Mouse (Mus musculus) small intestine, adult 2 months (tissue): ENCODE data around the gene Adgrb3. TPM values are rescaled to one million over a fixed set of nuclear protein-coding genes. Genes with fewer than 3 reads are reported as not detected.

Experiments used
- H3K27ac ChIP-seq: fragments of 200-500 bp; 2 replicates; pipeline ENCODE4 v1.5.1; 2012; ENCODE audit warnings: low read depth, low read length, control low read depth, inconsistent platforms; ENCODE audit not compliant: insufficient read depth
- H3K27me3 ChIP-seq: fragments of 200-500 bp; 2 replicates; pipeline ENCODE4 v1.6.1; 2012; ENCODE audit warnings: mild to moderate bottlenecking, moderate library complexity, low read length, inconsistent platforms; ENCODE audit not compliant: control insufficient read depth, insufficient read depth
- H3K36me3 ChIP-seq: fragments of 200-500 bp; 2 replicates; pipeline ENCODE4 v1.6.1; 2012; ENCODE audit warnings: mild to moderate bottlenecking, low read length, control low read depth, inconsistent platforms; ENCODE audit not compliant: control insufficient read depth, insufficient read depth
- H3K4me1 ChIP-seq: fragments of 200-500 bp; 2 replicates; pipeline ENCODE4 v1.6.1; 2012; ENCODE audit warnings: low read length, inconsistent platforms, mixed read lengths; ENCODE audit not compliant: control insufficient read depth, insufficient read depth, insufficient read length
- H3K4me3 ChIP-seq: fragments of 200-500 bp; 2 replicates; pipeline ENCODE4 v1.5.1; 2012; ENCODE audit warnings: low read depth, mild to moderate bottlenecking, control low read depth, inconsistent platforms, low read length, moderate library complexity
- CTCF ChIP-seq: fragments of 200-500 bp; IDR thresholded peaks from 2 replicates; pipeline ENCODE4 v1.5.1; 2012; ENCODE audit warnings: low read depth, mild to moderate bottlenecking, control low read depth, inconsistent platforms, low read length, moderate library complexity, mixed read lengths; ENCODE audit not compliant: insufficient replicate concordance, insufficient read length; ENCODE audit errors: extremely low read depth
- POLR2A ChIP-seq: fragments of 200-500 bp; IDR thresholded peaks from 2 replicates; pipeline ENCODE4 v1.6.1; 2012; ENCODE audit warnings: low read depth, mild to moderate bottlenecking, control low read depth, inconsistent platforms, low read length, moderate library complexity
- WGBS: fragments of 180-500 bp; shearing (Covaris S2); methylation state at CpG from one replicate; pipeline ENCODE4 v1.1.7; 2018; 5-methylcytosine and 5-hydroxymethylcytosine counted together
- polyA plus RNA-seq: library from polyadenylated mRNA; depleted of rRNA; stranded (reverse); fragments of >200 nt; gene quantifications from 2 replicates; pipeline ENCODE4 v1.2.3, GENCODE M21; 2012

Adgrb3 gene
- polyA plus RNA-seq, 1 experiment, result 0.05 TPM

DNA sequence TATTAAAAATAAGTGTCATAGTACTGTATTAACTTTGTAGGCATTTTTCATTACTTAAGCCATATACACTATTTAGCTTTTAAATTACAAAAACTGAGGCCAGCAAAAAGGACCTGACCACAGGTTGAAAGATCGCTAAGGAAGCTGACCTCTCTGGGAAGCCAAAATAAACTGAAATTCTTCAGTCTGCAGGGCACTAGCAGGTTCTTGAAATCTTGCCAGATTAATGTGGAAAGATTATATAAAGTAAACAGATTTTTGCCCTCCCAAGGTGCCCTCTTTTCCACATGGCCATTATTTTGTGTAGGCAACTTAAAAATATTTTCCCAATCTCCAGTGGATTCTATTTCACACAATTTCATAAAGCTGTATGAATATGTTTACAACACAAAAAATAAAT lies 14.0 kb downstream of the Adgrb3 start:
- no peaks in the 10 kb centered on the region for H3K4me1 ChIP-seq
- 75% methylated on average over 1 of the region's 1 CpGs for WGBS
- H3K4me3 ChIP-seq, result no peak overlapping the region

DNA sequence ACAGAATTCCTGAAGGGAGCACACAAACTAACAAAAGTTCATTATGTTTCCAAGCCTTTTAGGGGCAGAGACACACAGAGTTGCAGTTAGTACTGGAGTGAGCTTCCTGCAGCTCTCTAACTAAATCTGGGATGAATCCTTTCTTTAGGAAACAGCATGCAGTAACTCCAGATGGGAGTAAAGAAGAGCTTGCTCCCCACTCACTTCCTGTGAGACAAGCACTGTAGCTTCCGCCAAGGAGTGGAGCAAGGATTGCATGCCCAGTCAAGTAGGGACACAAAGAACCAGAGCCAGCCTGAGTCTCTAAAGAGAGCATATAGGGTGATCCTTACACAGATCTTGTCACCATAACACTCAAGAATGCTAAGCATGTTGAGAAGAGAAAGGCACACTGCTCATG lies 50.7 kb downstream of the Adgrb3 start:
- WGBS, result 84% methylated on average over 1 of the region's 1 CpGs
- no peaks in the 10 kb centered on the region for H3K27me3 ChIP-seq
- H3K36me3 ChIP-seq, result no peaks in the 10 kb centered on the region
- H3K4me3 ChIP-seq, result no peak overlapping the region
- no peak overlapping the region for H3K27ac ChIP-seq
- TF ChIP-seq POLR2A, result no peak
- TF ChIP-seq CTCF, result no peak
- H3K4me1 ChIP-seq, result no peaks in the 10 kb centered on the region

More for the DNA sequence above, 14.0 kb downstream of the Adgrb3 start:
- no peaks in the 10 kb centered on the region for H3K36me3 ChIP-seq
- no peak for TF ChIP-seq POLR2A
- TF ChIP-seq CTCF, result no peak
- no peak overlapping the region for H3K27ac ChIP-seq
- H3K27me3 ChIP-seq, result no peaks in the 10 kb centered on the region

DNA sequence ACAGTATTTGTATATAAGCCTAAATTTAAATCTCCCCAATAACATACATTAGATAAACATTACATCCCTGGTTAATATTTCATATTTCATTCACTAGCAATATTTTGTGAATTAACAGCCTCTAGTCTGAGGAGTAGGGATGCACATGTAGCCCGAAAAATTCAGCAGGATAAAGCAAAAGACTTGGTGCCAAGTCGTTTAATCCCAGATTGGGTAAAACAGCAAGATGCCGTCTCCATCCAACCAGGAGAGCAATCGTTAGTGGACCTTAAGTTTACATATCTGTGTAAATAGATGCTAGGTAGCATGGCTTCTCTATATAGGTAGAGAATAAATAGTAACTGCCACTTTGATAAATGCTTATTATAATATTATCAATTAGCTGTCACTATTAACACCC lies 52.0 kb downstream of the Adgrb3 start:
- WGBS, result 77% methylated on average over 4 of the region's 4 CpGs
- H3K4me3 ChIP-seq, result no peak overlapping the region
- H3K4me1 ChIP-seq, result no peaks in the 10 kb centered on the region
- TF ChIP-seq CTCF (no peak), POLR2A (no peak)
- no peaks in the 10 kb centered on the region for H3K36me3 ChIP-seq
- H3K27ac ChIP-seq, result no peak overlapping the region
- H3K27me3 ChIP-seq, result no peaks in the 10 kb centered on the region

GRCm38 (mm10) chr1:25775440-25776130 lies 53.9 kb downstream of the Adgrb3 start:
- TF ChIP-seq CTCF (no peak), POLR2A (no peak)
- H3K27ac ChIP-seq, result no peak overlapping the region
- no peaks in the 10 kb centered on the region for H3K27me3 ChIP-seq
- no peaks in the 10 kb centered on the region for H3K36me3 ChIP-seq
- WGBS, result 76% methylated on average over 3 of the region's 3 CpGs
- H3K4me1 ChIP-seq, result no peaks in the 10 kb centered on the region
- no peak overlapping the region for H3K4me3 ChIP-seq

GRCm38 (mm10) chr1:25768958-25769357 lies 60.5 kb downstream of the Adgrb3 start:
- 79% methylated on average over 2 of the region's 2 CpGs for WGBS

DNA sequence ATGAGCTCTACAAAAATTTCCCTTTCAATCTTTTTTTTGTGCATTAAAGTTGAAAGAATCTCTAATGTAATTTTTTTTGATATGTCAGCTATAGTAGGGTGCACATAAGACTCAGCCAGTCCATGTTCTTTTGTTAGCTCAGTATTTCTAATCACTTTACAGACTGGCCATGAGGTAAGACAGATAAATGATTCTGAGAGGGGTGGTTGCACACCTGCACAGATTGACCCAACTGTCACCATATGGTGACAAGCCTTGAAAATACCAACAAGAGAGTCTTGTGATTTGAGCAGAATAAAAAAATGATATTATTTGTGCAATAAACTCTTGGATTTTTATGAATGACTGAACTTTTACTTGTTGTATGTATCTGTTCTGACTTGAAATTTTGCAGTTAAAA lies 74.2 kb downstream of the Adgrb3 start:
- TF ChIP-seq CTCF (no peak), POLR2A (no peak)
- Histone ChIP-seq H3K36me3 (no peaks in the 10 kb centered on the region), H3K27ac (no peak overlapping the region), H3K27me3 (no peaks in the 10 kb centered on the region), H3K4me3 (no peak overlapping the region), H3K4me1 (no peaks in the 10 kb centered on the region)

More at GRCm38 (mm10) chr1:25768958-25769357, 60.5 kb downstream of the Adgrb3 start:
- Histone ChIP-seq H3K27me3 (no peaks in the 10 kb centered on the region), H3K27ac (no peak overlapping the region), H3K36me3 (no peaks in the 10 kb centered on the region), H3K4me3 (no peak overlapping the region), H3K4me1 (no peaks in the 10 kb centered on the region)
- no peak for TF ChIP-seq POLR2A
- no peak for TF ChIP-seq CTCF

DNA sequence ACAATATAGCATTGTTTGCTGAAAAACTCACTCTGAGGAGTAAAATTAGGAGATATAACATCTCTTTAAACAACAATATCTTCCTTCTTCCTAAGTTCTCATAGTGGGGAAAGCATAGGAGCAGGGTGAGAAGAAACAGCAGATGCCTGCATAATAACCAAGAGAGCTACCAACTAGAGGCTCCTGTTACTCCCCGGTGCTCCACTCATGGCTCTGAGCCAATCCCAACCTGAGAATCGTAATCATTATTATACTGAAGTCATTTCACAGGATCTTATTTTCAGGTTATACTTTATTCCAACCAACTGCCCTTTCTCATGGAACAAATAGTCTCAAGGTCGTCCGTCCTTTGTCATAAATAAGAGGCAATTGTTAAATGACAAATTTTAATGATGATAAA lies 75.0 kb downstream of the Adgrb3 start:
- 74% methylated on average over 4 of the region's 4 CpGs for WGBS
- Histone ChIP-seq H3K27me3 (no peaks in the 10 kb centered on the region), H3K4me1 (no peaks in the 10 kb centered on the region), H3K4me3 (no peak overlapping the region), H3K27ac (no peak overlapping the region), H3K36me3 (no peaks in the 10 kb centered on the region)
- TF ChIP-seq CTCF (no peak), POLR2A (no peak)
